Mouse (Mus musculus) skeletal muscle tissue, postnatal 0 days (tissue): ENCODE results near the gene Ndufc2. TPM values are rescaled to one million over a fixed set of nuclear protein-coding genes. Genes with fewer than 3 reads are reported as not detected.

Experiments used
- polyA plus RNA-seq: library from polyadenylated mRNA; unstranded; fragments of >200 nt; fragmentation: Nextera tagmentation; extraction: Ambion mirVana; gene quantifications from 2 replicates; pipeline ENCODE4 v1.2.1, GENCODE M21; 2015

Gene Ndufc2
- polyA plus RNA-seq = 663 and 669 TPM in 2 replicates

GRCm38 (mm10) chr7:97399960-97400715, at the start of gene Ndufc2:
Gene Ndufc2, plus strand, starts transcription at chr7:97400003.

GRCm38 (mm10) chr7:97416906-97417777, 17.3 kb downstream of the Ndufc2 start, which contains the start of gene Thrsp:
Gene Thrsp, minus strand, starts transcription at chr7:97417730.

GRCm38 (mm10) chr7:97451023-97451422, 51.2 kb downstream of the Ndufc2 start, which contains the start of gene Kctd14:
Gene Kctd14, plus strand, starts transcription at chr7:97451323.

Other genes starting within 250 kb of the Ndufc2 start
- 0.48 and 0.73 TPM in 2 replicates for gene Usp35, start 68.0 kb upstream of the Ndufc2 start, polyA plus RNA-seq
- 1.9 TPM in 2 replicates for gene Kctd21, start 67.7 kb upstream of the Ndufc2 start, polyA plus RNA-seq
- 11.0 and 12.6 TPM in 2 replicates for gene Alg8, start 28.4 kb upstream of the Ndufc2 start, polyA plus RNA-seq
- 53.1 and 60.1 TPM in 2 replicates for gene Thrsp, start 17.7 kb downstream of the Ndufc2 start, polyA plus RNA-seq
- gene Kctd14, start 51.3 kb downstream of the Ndufc2 start, polyA plus RNA-seq = 0.85 and 1.5 TPM in 2 replicates
- gene Ints4, start 81.0 kb downstream of the Ndufc2 start, polyA plus RNA-seq = 25.2 and 30.7 TPM in 2 replicates
- 170 and 185 TPM in 2 replicates for gene Aamdc, start 179.5 kb downstream of the Ndufc2 start, polyA plus RNA-seq
- gene Rsf1, start 179.9 kb downstream of the Ndufc2 start, polyA plus RNA-seq = 10.1 and 10.2 TPM in 2 replicates